ENCODE assay signal across 23 mouse cellular contexts in genomic region chr3:84637095-84637494, GRCm38 (mm10). TPM values are rescaled to one million over a fixed set of nuclear protein-coding genes. Genes with fewer than 3 reads are reported as not detected.
DNase-seq lines count a peak whose midpoint lies in the region; ATAC-seq and TF ChIP-seq lines count a peak whose summit lies in the region.
"Had no signal": no experiment of that assay in that cellular context is flagged by ENCODE, and none has a peak within 500 bp of the region (broad histone marks: within the 10 kb centered on the region; RNA-seq: fewer than 3 reads in every experiment).

No protein-coding gene starts in this region.

- no peak for TF ChIP-seq POLR2A in small intestine, adult 2 months (IDR thresholded peaks at IDR 0.05; ENCODE audit: low read depth, low read length)

- TF ChIP-seq CTCF in intestine, postnatal 0 days (IDR thresholded peaks at IDR 0.05; ENCODE audit: low read depth) = no peak
- no peak for TF ChIP-seq CTCF in small intestine, adult 2 months (IDR thresholded peaks at IDR 0.05; ENCODE audit: extremely low read depth, insufficient read length, insufficient replicate concordance, low read depth, low read length)

- H3K36me3 ChIP-seq in heart, embryonic 14.5 days (ENCODE audit: control insufficient read depth, insufficient read depth, low read length) = no peaks in the 10 kb centered on the region
- H3K36me3 ChIP-seq in intestine, postnatal 0 days (ENCODE audit: control insufficient read depth, insufficient read depth) = no peaks in the 10 kb centered on the region
- H3K36me3 ChIP-seq in intestine, embryonic 16.5 days (ENCODE audit: control insufficient read depth, insufficient read depth, low read length) = no peaks in the 10 kb centered on the region
- H3K36me3 ChIP-seq in small intestine, adult 2 months (ENCODE audit: control insufficient read depth, insufficient read depth, low read length) = no peaks in the 10 kb centered on the region
- H3K36me3 ChIP-seq: embryonic facial prominence, embryonic 12.5 days; forebrain, embryonic 12.5 days; hindbrain, embryonic 10.5 days; intestine, embryonic 15.5 days had no signal

- peaks cover 16 to 23% of the 10 kb centered on the region in 2 experiments for H3K4me1 ChIP-seq in heart, embryonic 14.5 days (ENCODE audit: control insufficient read depth in 2 of 2, insufficient read depth in 2 of 2, low read length in 2 of 2)
- 0 out of 2 replicates have a peak, but pooled peaks cover 6% of the 10 kb centered on the region for H3K4me1 ChIP-seq in intestine, postnatal 0 days (replicated peaks; ENCODE audit: control insufficient read depth, insufficient read depth, low read length)
- peaks cover 18% of the 10 kb centered on the region; the same call in 1 of the 2 replicates for H3K4me1 ChIP-seq in intestine, embryonic 16.5 days (ENCODE audit: control insufficient read depth, insufficient read depth, low read length)
- H3K4me1 ChIP-seq in small intestine, adult 2 months (ENCODE audit: control insufficient read depth, insufficient read depth, insufficient read length, low read length) = peaks cover 17% of the 10 kb centered on the region
- H3K4me1 ChIP-seq: embryonic facial prominence, embryonic 12.5 days had no signal

- intact Hi-C loops in heart, postnatal 25 days (cut with DNase I) = no loop called here
- intact Hi-C loops in gastrocnemius, postnatal 36 days (cut with DNase I) = no loop called here

- no peak overlapping the region for H3K4me2 ChIP-seq in heart, embryonic 14.5 days (ENCODE audit: low read length)
- H3K4me2 ChIP-seq in intestine, postnatal 0 days (replicated peaks; ENCODE audit: low read depth) = no peak overlapping the region
- no peak overlapping the region for H3K4me2 ChIP-seq in intestine, embryonic 16.5 days (ENCODE audit: low read depth, low read length)
- H3K4me2 ChIP-seq: embryonic facial prominence, embryonic 12.5 days; forebrain, embryonic 12.5 days; hindbrain, embryonic 14.5 days; intestine, embryonic 15.5 days had no signal

- H3K9ac ChIP-seq in heart, embryonic 14.5 days (ENCODE audit: low read length) = no peak overlapping the region
- no peak overlapping the region for H3K9ac ChIP-seq in intestine, postnatal 0 days (ENCODE audit: low read depth, low read length)
- H3K9ac ChIP-seq in intestine, embryonic 16.5 days (ENCODE audit: low read depth, low read length) = no peak overlapping the region
- H3K9ac ChIP-seq: embryonic facial prominence, embryonic 12.5 days; forebrain, embryonic 12.5 days; hindbrain, embryonic 14.5 days; intestine, embryonic 15.5 days had no signal

- ATAC-seq in heart, embryonic 14.5 days (ENCODE audit: insufficient number of reproducible peaks, insufficient read depth, low FRiP score, low read depth) = peak; percentile 59; the same call in 1 of the 2 replicates
- ATAC-seq in intestine, postnatal 0 days = no peak
- ATAC-seq in intestine, embryonic 16.5 days = no peak
- ATAC-seq: forebrain, embryonic 16.5 days had no signal

- no peaks in the 10 kb centered on the region for H3K9me3 ChIP-seq in heart, embryonic 14.5 days (ENCODE audit: control insufficient read depth, low read length)
- H3K9me3 ChIP-seq in intestine, postnatal 0 days (ENCODE audit: control insufficient read depth) = no peaks in the 10 kb centered on the region
- H3K9me3 ChIP-seq in intestine, embryonic 16.5 days (ENCODE audit: control insufficient read depth, low read length) = no peaks in the 10 kb centered on the region
- H3K9me3 ChIP-seq: embryonic facial prominence, embryonic 12.5 days; forebrain, embryonic 12.5 days; hindbrain, embryonic 10.5 days; intestine, embryonic 15.5 days had no signal

- H3K27me3 ChIP-seq in heart, embryonic 14.5 days (ENCODE audit: control insufficient read depth, insufficient read depth, low read length) = no peaks in the 10 kb centered on the region
- H3K27me3 ChIP-seq in intestine, postnatal 0 days (replicated peaks; ENCODE audit: control insufficient read depth, insufficient read depth, low read length) = no peaks in the 10 kb centered on the region
- H3K27me3 ChIP-seq in intestine, embryonic 16.5 days (replicated peaks; ENCODE audit: control insufficient read depth, insufficient read depth, low read length) = no peaks in the 10 kb centered on the region
- H3K27me3 ChIP-seq in small intestine, adult 2 months (ENCODE audit: control insufficient read depth, insufficient read depth, low read length) = no peaks in the 10 kb centered on the region
- H3K27me3 ChIP-seq: embryonic facial prominence, embryonic 12.5 days; forebrain, embryonic 12.5 days; intestine, embryonic 15.5 days had no signal

- DNase-seq in heart, postnatal 25 days (ENCODE audit: low spot score) = no peak
- no peak for DNase-seq in gastrocnemius, postnatal 36 days
- DNase-seq: adrenal gland, adult 8-10 months; adrenal gland, postnatal 36 days; cerebellum, adult 2 months; cerebellum, postnatal 14 days; embryo, embryonic 11 days; gastrocnemius, postnatal 14 days; heart, postnatal 10 days; kidney, adult 8-10 months had no signal

- H3K4me3 ChIP-seq in heart, embryonic 14.5 days (ENCODE audit: control insufficient read depth in 1 of 2, insufficient read depth in 1 of 2, low read depth in 1 of 2, low read length in 2 of 2) = no peak overlapping the region
- H3K4me3 ChIP-seq in intestine, postnatal 0 days (ENCODE audit: low read depth, low read length) = no peak overlapping the region
- H3K4me3 ChIP-seq in intestine, embryonic 16.5 days (ENCODE audit: low read length) = no peak overlapping the region
- H3K4me3 ChIP-seq in small intestine, adult 2 months (ENCODE audit: low read depth, low read length) = no peak overlapping the region
- H3K4me3 ChIP-seq: embryonic facial prominence, embryonic 12.5 days; forebrain, embryonic 12.5 days; hindbrain, embryonic 10.5 days; intestine, embryonic 15.5 days had no signal

- peak overlapping the region; percentile 70 to 72 for H3K27ac ChIP-seq in heart, embryonic 14.5 days (replicated peaks in 1 of 2; ENCODE audit: control insufficient read depth in 1 of 2, insufficient read depth in 1 of 2, low read depth in 2 of 2, low read length in 2 of 2)
- H3K27ac ChIP-seq in intestine, postnatal 0 days (ENCODE audit: low read depth, low read length) = peak overlapping the region; percentile 71; the same call in 1 of the 2 replicates
- H3K27ac ChIP-seq in intestine, embryonic 16.5 days (ENCODE audit: low read length) = no peak overlapping the region
- peak overlapping the region; percentile 76 for H3K27ac ChIP-seq in small intestine, adult 2 months (ENCODE audit: insufficient read depth, low read depth, low read length)
- H3K27ac ChIP-seq: embryonic facial prominence, embryonic 12.5 days; forebrain, embryonic 12.5 days; hindbrain, embryonic 10.5 days; hindbrain, embryonic 14.5 days had no signal

- WGBS in heart, embryonic 14.5 days = 35% methylated on average over 6 of the region's 6 CpGs
- WGBS in intestine, postnatal 0 days = 57% methylated on average over 6 of the region's 6 CpGs
- 76% methylated on average over 6 of the region's 6 CpGs for WGBS in intestine, embryonic 16.5 days
- 20% methylated on average over 6 of the region's 6 CpGs for WGBS in small intestine, adult 2 months

RNA-seq across cellular contexts. Expression of gene Tmem154, which starts 28.9 kb away (rescaled TPM):
- 1.2 and 1.8 TPM in 2 replicates for polyA plus RNA-seq in heart, embryonic 14.5 days (2014; fragmentation: Nextera tagmentation; extraction: Ambion mirVana)
- 1 to 10 TPM; 1.5 TPM for total RNA-seq in heart, postnatal 25 days (2021)
- 0.76 and 0.93 TPM in 2 replicates for polyA plus RNA-seq in intestine, postnatal 0 days (2015; fragmentation: Nextera tagmentation; extraction: Ambion mirVana)
- 1.2 and 1.3 TPM in 2 replicates for polyA plus RNA-seq in intestine, embryonic 16.5 days (2015; fragmentation: Nextera tagmentation; extraction: Ambion mirVana)
- 1.5 and 2.0 TPM in 2 replicates for polyA plus RNA-seq in small intestine, adult 2 months (2012; rRNA removed)
- total RNA-seq in gastrocnemius, postnatal 36 days (2021) = under 1 TPM; 0.33 to 0.57 TPM

RNA-seq across cellular contexts. Expression of gene Tigd4, which starts 43.7 kb away (rescaled TPM):
- 0.20 and 0.26 TPM in 2 replicates for polyA plus RNA-seq in heart, embryonic 14.5 days (2014; fragmentation: Nextera tagmentation; extraction: Ambion mirVana)
- total RNA-seq in heart, postnatal 25 days (2021) = under 1 TPM in 1 of 2 experiments, not detected in 1; 0.08 TPM
- 0.04 TPM in 1 of 2 replicates, not detected in the other for polyA plus RNA-seq in intestine, postnatal 0 days (2015; fragmentation: Nextera tagmentation; extraction: Ambion mirVana)
- polyA plus RNA-seq in intestine, embryonic 16.5 days (2015; fragmentation: Nextera tagmentation; extraction: Ambion mirVana) = not detected in 2 replicates
- polyA plus RNA-seq in small intestine, adult 2 months (2012; rRNA removed) = 0.04 TPM in 1 of 2 replicates, not detected in the other
- total RNA-seq in gastrocnemius, postnatal 36 days (2021) = 1 to 10 TPM; 6.6 to 7.5 TPM
- total RNA-seq: adrenal gland, postnatal 36 days; common myeloid progenitor, adult 5-6 weeks; ES-E14; granulocyte monocyte progenitor cell, adult 5-6 weeks had no signal
- polyA plus RNA-seq: forebrain, embryonic 12.5 days; hindbrain, embryonic 10.5 days; hindbrain, embryonic 14.5 days; intestine, embryonic 15.5 days had no signal

RNA-seq across cellular contexts. Expression of gene Arfip1, which starts 54.7 kb away (rescaled TPM):
- polyA plus RNA-seq in heart, embryonic 14.5 days (2014; fragmentation: Nextera tagmentation; extraction: Ambion mirVana) = 57.4 and 58.2 TPM in 2 replicates
- total RNA-seq in heart, postnatal 25 days (2021) = 10 to 100 TPM; 16.8 to 17.5 TPM
- polyA plus RNA-seq in intestine, postnatal 0 days (2015; fragmentation: Nextera tagmentation; extraction: Ambion mirVana) = 42.6 and 46.5 TPM in 2 replicates
- polyA plus RNA-seq in intestine, embryonic 16.5 days (2015; fragmentation: Nextera tagmentation; extraction: Ambion mirVana) = 49.0 and 50.8 TPM in 2 replicates
- polyA plus RNA-seq in small intestine, adult 2 months (2012; rRNA removed) = 4.5 and 5.6 TPM in 2 replicates
- 1 to 10 TPM; 8.1 to 9.7 TPM for total RNA-seq in gastrocnemius, postnatal 36 days (2021)
